Mouse (Mus musculus): ENCODE results near the gene Il25. TPM values are rescaled to one million over a fixed set of nuclear protein-coding genes. Genes with fewer than 3 reads are reported as not detected.

The Il25 gene
- polyA plus RNA-seq, 2 experiments: not detected

GRCm38 (mm10) chr14:54892200-54892599 is 40.3 kb upstream of the Il25 start, which contains the start of gene Pabpn1:
Gene Pabpn1 (plus strand): TSS chr14:54892500.
- Histone ChIP-seq H3K4me3 (ENCODE audit: insufficient read depth in 1 of 2, low read depth in 2 of 2, low read length in 2 of 2) (peak within 1 kb of the TSS; percentile 83 to 92), H3K27ac (peak within 1 kb of the TSS; percentile 80), H3K36me3 (replicated peaks; ENCODE audit: control insufficient read depth, insufficient read depth, low read depth) (peaks cover 19% of the 10 kb centered on the region), H3K9ac (replicated peaks) (peak within 1 kb of the TSS; percentile 65), H3K4me1 (replicated peaks; ENCODE audit: control insufficient read depth in 2 of 2, insufficient read depth in 2 of 2, low read length in 1 of 2) (peaks cover 12 to 15% of the 10 kb centered on the region in 2 experiments; a peak in 3 of 4 replicates), H3K27me3 (ENCODE audit: control insufficient read depth, insufficient read depth, low read length) (no peaks in the 10 kb centered on the region), H3K9me3 (ENCODE audit: control insufficient read depth, low read length) (no peaks in the 10 kb centered on the region), H3K4me2 (ENCODE audit: low read depth) (peak within 1 kb of the TSS; percentile 73)
- WGBS (ENCODE audit: insufficient replicate concordance): 86% methylated on average over 3 of the region's 3 CpGs
- no peak for ATAC-seq (ENCODE audit: insufficient read depth)
- DNase-seq (ENCODE audit: low read depth in 3 of 3, low spot score in 3 of 3): no peak
- TF ChIP-seq EP300 (IDR thresholded peaks at IDR 0.05; ENCODE audit: low read depth) (no peak), CTCF (IDR thresholded peaks at IDR 0.05; ENCODE audit: low read depth) (no peak)

- Histone ChIP-seq H3K27ac (peak overlapping the region; percentile 80), H3K9ac (replicated peaks) (peak overlapping the region; percentile 92), H3K4me1 (replicated peaks; ENCODE audit: control insufficient read depth in 2 of 2, insufficient read depth in 2 of 2, low read length in 1 of 2) (peaks cover 12 to 15% of the 10 kb centered on the region in 2 experiments; a peak in 3 of 4 replicates), H3K4me2 (ENCODE audit: low read depth) (peak overlapping the region; percentile 99), H3K27me3 (ENCODE audit: control insufficient read depth, insufficient read depth, low read length) (no peaks in the 10 kb centered on the region), H3K36me3 (replicated peaks; ENCODE audit: control insufficient read depth, insufficient read depth, low read depth) (peaks cover 31% of the 10 kb centered on the region), H3K9me3 (ENCODE audit: control insufficient read depth, low read length) (no peaks in the 10 kb centered on the region), H3K4me3 (ENCODE audit: insufficient read depth in 1 of 2, low read depth in 2 of 2, low read length in 2 of 2) (peak overlapping the region; percentile 83 to 92)
- ATAC-seq (ENCODE audit: insufficient read depth) (peak; percentile 98), DNase-seq (ENCODE audit: low read depth in 3 of 3, low spot score in 3 of 3) (peak; percentile 100)
- under 1% methylated on average over 38 of the region's 38 CpGs for WGBS (ENCODE audit: insufficient replicate concordance)
- TF ChIP-seq CTCF (IDR thresholded peaks at IDR 0.05; ENCODE audit: low read depth): no peak
- TF ChIP-seq EP300 (IDR thresholded peaks at IDR 0.05; ENCODE audit: low read depth): peak; percentile 44; the same call in 1 of the 2 replicates
These were observed 38.8 kb upstream of the Il25 start for GRCm38 (mm10) chr14:54893651-54894181.

GRCm38 (mm10) chr14:54894296-54895151 is 38.0 kb upstream of the Il25 start:
- Histone ChIP-seq H3K9ac (replicated peaks) (peak overlapping the region; percentile 92), H3K36me3 (replicated peaks; ENCODE audit: control insufficient read depth, insufficient read depth, low read depth) (peaks cover 31% of the 10 kb centered on the region), H3K4me1 (replicated peaks; ENCODE audit: control insufficient read depth in 2 of 2, insufficient read depth in 2 of 2, low read length in 1 of 2) (peaks cover 12 to 15% of the 10 kb centered on the region in 2 experiments; a peak in 3 of 4 replicates), H3K27me3 (ENCODE audit: control insufficient read depth, insufficient read depth, low read length) (no peaks in the 10 kb centered on the region), H3K9me3 (ENCODE audit: control insufficient read depth, low read length) (no peaks in the 10 kb centered on the region), H3K4me2 (ENCODE audit: low read depth) (peak overlapping the region; percentile 99), H3K4me3 (ENCODE audit: insufficient read depth in 1 of 2, low read depth in 2 of 2, low read length in 2 of 2) (peak overlapping the region; percentile 80 to 92), H3K27ac (peak overlapping the region; percentile 60)
- DNase-seq (ENCODE audit: low read depth in 3 of 3, low spot score in 3 of 3) (no peak), ATAC-seq (ENCODE audit: insufficient read depth) (peak; percentile 62)
- TF ChIP-seq EP300 (IDR thresholded peaks at IDR 0.05; ENCODE audit: low read depth) (no peak), CTCF (IDR thresholded peaks at IDR 0.05; ENCODE audit: low read depth) (no peak)
- under 1% methylated on average over 54 of the region's 54 CpGs for WGBS (ENCODE audit: insufficient replicate concordance)

- DNase-seq (ENCODE audit: low read depth in 3 of 3, low spot score in 3 of 3) (no peak), ATAC-seq (ENCODE audit: insufficient read depth) (no peak)
- no peak overlapping the region for H3K9ac ChIP-seq (replicated peaks)
- 70% methylated on average over 2 of the region's 2 CpGs for WGBS (ENCODE audit: insufficient replicate concordance)
- H3K27me3 ChIP-seq (ENCODE audit: control insufficient read depth, insufficient read depth, low read length): no peaks in the 10 kb centered on the region
- H3K36me3 ChIP-seq (replicated peaks; ENCODE audit: control insufficient read depth, insufficient read depth, low read depth): peaks cover 31% of the 10 kb centered on the region
- no peak overlapping the region for H3K4me2 ChIP-seq (ENCODE audit: low read depth)
- peaks cover 12% of the 10 kb centered on the region in 2 experiments; a peak in 3 of 4 replicates for H3K4me1 ChIP-seq (replicated peaks; ENCODE audit: control insufficient read depth in 2 of 2, insufficient read depth in 2 of 2, low read length in 1 of 2)
- no peak overlapping the region for H3K27ac ChIP-seq
- no peak overlapping the region for H3K4me3 ChIP-seq (ENCODE audit: insufficient read depth in 1 of 2, low read depth in 2 of 2, low read length in 2 of 2)
- TF ChIP-seq CTCF (IDR thresholded peaks at IDR 0.05; ENCODE audit: low read depth) (no peak), EP300 (IDR thresholded peaks at IDR 0.05; ENCODE audit: low read depth) (no peak)
- no peaks in the 10 kb centered on the region for H3K9me3 ChIP-seq (ENCODE audit: control insufficient read depth, low read length)
These were observed 35.0 kb upstream of the Il25 start for GRCm38 (mm10) chr14:54897445-54897844.

GRCm38 (mm10) chr14:54900383-54900782 is 32.1 kb upstream of the Il25 start:
- Histone ChIP-seq H3K9me3 (ENCODE audit: control insufficient read depth, low read length) (no peaks in the 10 kb centered on the region), H3K4me2 (ENCODE audit: low read depth) (no peak overlapping the region), H3K4me1 (replicated peaks; ENCODE audit: control insufficient read depth in 2 of 2, insufficient read depth in 2 of 2, low read length in 1 of 2) (peaks cover 3 to 4% of the 10 kb centered on the region in 2 experiments; a peak in 3 of 4 replicates), H3K27me3 (ENCODE audit: control insufficient read depth, insufficient read depth, low read length) (no peaks in the 10 kb centered on the region), H3K9ac (replicated peaks) (no peak overlapping the region), H3K27ac (no peak overlapping the region), H3K4me3 (ENCODE audit: insufficient read depth in 1 of 2, low read depth in 2 of 2, low read length in 2 of 2) (no peak overlapping the region), H3K36me3 (replicated peaks; ENCODE audit: control insufficient read depth, insufficient read depth, low read depth) (peaks cover 30% of the 10 kb centered on the region)
- DNase-seq (ENCODE audit: low read depth in 3 of 3, low spot score in 3 of 3) (peak in 1 of 3 experiments; percentile 49), ATAC-seq (ENCODE audit: insufficient read depth) (peak; percentile 51; the same call in 1 of the 2 replicates)
- TF ChIP-seq EP300 (IDR thresholded peaks at IDR 0.05; ENCODE audit: low read depth) (no peak; the same call in 1 of the 2 replicates), CTCF (IDR thresholded peaks at IDR 0.05; ENCODE audit: low read depth) (peak; percentile 78)
- WGBS (ENCODE audit: insufficient replicate concordance): 1% methylated on average over 3 of the region's 3 CpGs

Measured in liver, embryonic 14.5 days (tissue).